In genomic region chr2:8645463-8645862, GRCm38 (mm10) we compare ENCODE assay signal across 11 mouse cellular contexts.
DNase-seq lines count a peak whose midpoint lies in the region; ATAC-seq lines count a peak whose summit lies in the region.
"Had no signal": no experiment of that assay in that cellular context is flagged by ENCODE, and none has a peak within 500 bp of the region (broad histone marks: within the 10 kb centered on the region; RNA-seq: fewer than 3 reads in every experiment).

No protein-coding gene starts in this region.

- no peaks in the 10 kb centered on the region for H3K9me3 ChIP-seq in hindbrain, embryonic 14.5 days (ENCODE audit: control insufficient read depth, low read length)
- H3K9me3 ChIP-seq in hindbrain, embryonic 10.5 days, result no peaks in the 10 kb centered on the region
- H3K9me3 ChIP-seq: limb, embryonic 15.5 days had no signal

- H3K27ac ChIP-seq in hindbrain, embryonic 14.5 days, result no peak overlapping the region
- H3K27ac ChIP-seq in hindbrain, embryonic 10.5 days, result no peak overlapping the region
- H3K27ac ChIP-seq: limb, embryonic 15.5 days had no signal

- peak; percentile 1 for DNase-seq in CD4-positive, CD25-positive, alpha-beta regulatory T cell, adult 2 months (ENCODE audit: low read depth, low spot score)
- peak; percentile 75 for DNase-seq in hindbrain, embryonic 14.5 days (ENCODE audit: low spot score)
- no peak for DNase-seq in hindbrain, embryonic 10.5 days (ENCODE audit: low spot score)
- DNase-seq in right cerebral cortex, adult 18-20 months, result peak; percentile 25
- no peak for DNase-seq in right cerebral cortex, postnatal 14 days
- DNase-seq in urinary bladder, adult 18-20 months (ENCODE audit: low spot score in 2 of 2), result no peak
- DNase-seq in ovary, postnatal 14 days (ENCODE audit: low spot score), result no peak
- DNase-seq: adrenal gland, adult 2 months; gastrocnemius, postnatal 25 days had no signal

- no peak overlapping the region for H3K4me3 ChIP-seq in hindbrain, embryonic 14.5 days (replicated peaks; ENCODE audit: low read length)
- H3K4me3 ChIP-seq in hindbrain, embryonic 10.5 days, result no peak overlapping the region
- H3K4me3 ChIP-seq: limb, embryonic 15.5 days had no signal

- no peak overlapping the region for H3K4me2 ChIP-seq in hindbrain, embryonic 14.5 days (replicated peaks)
- H3K4me2 ChIP-seq: limb, embryonic 15.5 days had no signal

- ATAC-seq in CD4-positive, CD25-positive, alpha-beta regulatory T cell, adult 4 months, result no peak
- peak; percentile 51; the same call in 1 of the 2 replicates for ATAC-seq in hindbrain, embryonic 14.5 days (ENCODE audit: low FRiP score)

- H3K4me1 ChIP-seq in hindbrain, embryonic 14.5 days (replicated peaks; ENCODE audit: control insufficient read depth, insufficient read depth, low read length), result no peaks in the 10 kb centered on the region
- H3K4me1 ChIP-seq in hindbrain, embryonic 10.5 days (replicated peaks), result no peaks in the 10 kb centered on the region
- H3K4me1 ChIP-seq: limb, embryonic 15.5 days had no signal

- H3K27me3 ChIP-seq in hindbrain, embryonic 14.5 days (ENCODE audit: control insufficient read depth, insufficient read depth, low read length), result no peaks in the 10 kb centered on the region
- H3K27me3 ChIP-seq in hindbrain, embryonic 10.5 days (ENCODE audit: insufficient read depth, poor library complexity, severe bottlenecking), result no peaks in the 10 kb centered on the region
- H3K27me3 ChIP-seq: limb, embryonic 15.5 days had no signal

- 30% methylated on average over 1 of the region's 1 CpGs for WGBS in hindbrain, embryonic 14.5 days
- 69% methylated on average over 1 of the region's 1 CpGs for WGBS in hindbrain, embryonic 10.5 days

- no peak overlapping the region for H3K9ac ChIP-seq in hindbrain, embryonic 14.5 days
- H3K9ac ChIP-seq: limb, embryonic 15.5 days had no signal

- no peaks in the 10 kb centered on the region for H3K36me3 ChIP-seq in hindbrain, embryonic 14.5 days (replicated peaks; ENCODE audit: control insufficient read depth, insufficient read depth)
- no peaks in the 10 kb centered on the region for H3K36me3 ChIP-seq in hindbrain, embryonic 10.5 days
- H3K36me3 ChIP-seq: limb, embryonic 15.5 days had no signal

Comparison
In these comparisons a context has a peak if more than half of its experiments do, and no peak if none do; other contexts are left out.
1. DNase-seq: peak in CD4-positive, CD25-positive, alpha-beta regulatory T cell, adult 2 months (single experiment), hindbrain, embryonic 14.5 days (single experiment) and right cerebral cortex, adult 18-20 months (single experiment); none in hindbrain, embryonic 10.5 days (single experiment), right cerebral cortex, postnatal 14 days (single experiment), urinary bladder, adult 18-20 months (0 of 2) and ovary, postnatal 14 days (single experiment).